Mouse (Mus musculus): ENCODE measurements around the gene Il1f10. TPM values are rescaled to one million over a fixed set of nuclear protein-coding genes. Genes with fewer than 3 reads are reported as not detected.

Gene Il1f10
- total RNA-seq (2022): not detected

- no peak for DNase-seq (ENCODE audit: low spot score)
Observed at GRCm38 (mm10) chr2:24290896-24291295, at the start of gene Il1f10. Il1f10 (plus strand) TSS chr2:24291196.

GRCm38 (mm10) chr2:24267503-24267902 is 23.5 kb upstream of the Il1f10 start:
- DNase-seq (ENCODE audit: low spot score): no peak

GRCm38 (mm10) chr2:24273619-24274018 is 17.4 kb upstream of the Il1f10 start:
- no peak for DNase-seq (ENCODE audit: low spot score)

- no peak for DNase-seq (ENCODE audit: low spot score)
Observed at GRCm38 (mm10) chr2:24275146-24275545, 15.8 kb upstream of the Il1f10 start.

- DNase-seq (ENCODE audit: low spot score): no peak
Observed at GRCm38 (mm10) chr2:24276654-24277053, 14.3 kb upstream of the Il1f10 start, which contains the start of gene Il1f5. Il1f5 (plus strand) TSS chr2:24276954.

- DNase-seq (ENCODE audit: low spot score): no peak
Observed at GRCm38 (mm10) chr2:24294616-24295015, 3.6 kb downstream of the Il1f10 start.

- DNase-seq (ENCODE audit: low spot score): peak; percentile 33
Observed at GRCm38 (mm10) chr2:24296837-24297236, 5.8 kb downstream of the Il1f10 start.

GRCm38 (mm10) chr2:24311302-24312001 is 20.5 kb downstream of the Il1f10 start:
- no peak for DNase-seq (ENCODE audit: low spot score)

- no peak for DNase-seq (ENCODE audit: low spot score)
Observed at GRCm38 (mm10) chr2:24316919-24317318, 25.9 kb downstream of the Il1f10 start.

- no peak for DNase-seq (ENCODE audit: low spot score)
Observed at GRCm38 (mm10) chr2:24317919-24318598, 27.1 kb downstream of the Il1f10 start.

- DNase-seq (ENCODE audit: low spot score): no peak
Observed at GRCm38 (mm10) chr2:24335333-24335732, 44.3 kb downstream of the Il1f10 start.

GRCm38 (mm10) chr2:24336545-24336944 is 45.5 kb downstream of the Il1f10 start, which contains the start of gene Il1rn:
Il1rn (plus strand) TSS chr2:24336853.
- DNase-seq (ENCODE audit: low spot score): no peak

- no peak for DNase-seq (ENCODE audit: low spot score)
Observed at GRCm38 (mm10) chr2:24341395-24341885, 50.4 kb downstream of the Il1f10 start.

Other genes starting within 250 kb of the Il1f10 start
- gene Hnmt, start 241.8 kb upstream of the Il1f10 start, total RNA-seq (2022): 10 to 100 TPM; 15.9 to 22.8 (median 19.4) TPM
- gene Tbpl2, start 194.6 kb upstream of the Il1f10 start, total RNA-seq (2022): not detected
- gene Il1f8, start 138.0 kb upstream of the Il1f10 start, total RNA-seq (2022): not detected
- under 1 TPM in 1 of 4 experiments, not detected in 3; 0.17 TPM for gene Il1f9, start 104.7 kb upstream of the Il1f10 start, total RNA-seq (2022)
- gene Il1f6, start 75.8 kb upstream of the Il1f10 start, total RNA-seq (2022): not detected
- not detected for gene Il1f5, start 14.2 kb upstream of the Il1f10 start, total RNA-seq (2022)
- under 1 TPM in 1 of 4 experiments, not detected in 3; 0.23 TPM for gene Il1rn, start 45.7 kb downstream of the Il1f10 start, total RNA-seq (2022)
- gene Psd4, start 76.4 kb downstream of the Il1f10 start, total RNA-seq (2022): under 1 TPM; 0.57 to 0.78 (median 0.63) TPM
- gene Pax8, start 184.4 kb downstream of the Il1f10 start, total RNA-seq (2022): not detected